Mouse (Mus musculus): ENCODE measurements at regions not wholly inside any gene's neighbourhood (a gene's known extent, or its start where the extent isn't known, plus 50 kb on each side); places are given as distances from the start of the nearest gene placed in this dataset.
A peak's percentile ranks its signal among the peaks of the same experiment; 100 is the strongest.
"Not testable (repeated sequence)": the region's sequence is repeated elsewhere in the genome, so short reads cannot be mapped to it uniquely, and the experiment has no call there.

GRCm38 (mm10) chr3:31603237-31603636 lies 293.1 kb upstream of the Slc7a14 start:
- DNase-seq (ENCODE audit: low spot score): peak; percentile 86

- not testable (repeated sequence) for DNase-seq (ENCODE audit: low spot score)
These were observed 286.4 kb upstream of the Slc7a14 start for GRCm38 (mm10) chr3:31596581-31596980.

- no peak for DNase-seq (ENCODE audit: low spot score)
These were observed 275.8 kb upstream of the Slc7a14 start for GRCm38 (mm10) chr3:31585971-31586370.

GRCm38 (mm10) chr3:31573849-31574248 lies 263.7 kb upstream of the Slc7a14 start:
- no peak for DNase-seq (ENCODE audit: low spot score)

All from retina, embryonic 14.5 days (tissue).